Mouse (Mus musculus) lung, postnatal 0 days (tissue): ENCODE results near the gene Ndufs7.

ENCODE experiments used
- CTCF ChIP-seq: IDR thresholded peaks from 2 replicates; pipeline ENCODE4 v1.5.1; 2016; ENCODE audit warnings: antibody characterized with exemption, mild to moderate bottlenecking
- EP300 ChIP-seq: IDR thresholded peaks from 2 replicates; pipeline ENCODE4 v1.6.1; 2016; ENCODE audit warnings: antibody characterized with exemption, mild to moderate bottlenecking, control low read depth

GRCm38 (mm10) chr10:80220676-80221075, 28.2 kb upstream of the Ndufs7 start:
- TF ChIP-seq CTCF (no peak), EP300 (no peak)
